Mouse (Mus musculus) thymus, postnatal 10 days (tissue): ENCODE measurements around the gene Polr2l.
A peak's percentile ranks its signal among the peaks of the same experiment; 100 is the strongest.
"Not testable (repeated sequence)": the region's sequence is repeated elsewhere in the genome, so short reads cannot be mapped to it uniquely, and the experiment has no call there.

Experiments
- DNase-seq, 2 experiments: peaks; one replicate each; pipeline ENCODE4 v3.0.0; 2021; ENCODE audit warnings: low spot score in 2 of 2

Gene Polr2l

DNA sequence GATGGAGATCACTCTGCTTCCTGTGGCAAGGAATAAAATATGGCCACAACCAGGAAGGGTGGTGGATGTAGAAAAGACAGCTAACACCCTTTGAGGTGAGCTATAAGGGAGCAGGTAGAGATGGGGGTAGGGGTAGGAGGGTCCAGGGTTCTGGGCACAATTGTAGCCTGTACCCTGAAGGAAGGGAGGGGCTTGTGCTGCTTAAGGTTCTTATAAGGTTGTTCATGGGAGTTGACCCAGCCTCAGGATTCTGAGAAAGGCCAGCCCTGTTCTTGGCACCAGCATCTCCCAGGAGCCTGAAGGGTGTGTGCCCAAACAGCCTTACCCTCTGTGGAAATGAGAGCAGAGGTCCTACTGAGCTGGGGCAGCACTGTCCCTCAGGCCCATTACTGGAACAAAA lies 23.0 kb downstream of the Polr2l start:
- no peak for DNase-seq

GRCm38 (mm10) chr7:141447110-141447991 lies 27.6 kb downstream of the Polr2l start, which contains the start of gene Rplp2:
TSS of gene Rplp2 (plus strand) at chr7:141447370.
- peak; percentile 88 for DNase-seq

DNA sequence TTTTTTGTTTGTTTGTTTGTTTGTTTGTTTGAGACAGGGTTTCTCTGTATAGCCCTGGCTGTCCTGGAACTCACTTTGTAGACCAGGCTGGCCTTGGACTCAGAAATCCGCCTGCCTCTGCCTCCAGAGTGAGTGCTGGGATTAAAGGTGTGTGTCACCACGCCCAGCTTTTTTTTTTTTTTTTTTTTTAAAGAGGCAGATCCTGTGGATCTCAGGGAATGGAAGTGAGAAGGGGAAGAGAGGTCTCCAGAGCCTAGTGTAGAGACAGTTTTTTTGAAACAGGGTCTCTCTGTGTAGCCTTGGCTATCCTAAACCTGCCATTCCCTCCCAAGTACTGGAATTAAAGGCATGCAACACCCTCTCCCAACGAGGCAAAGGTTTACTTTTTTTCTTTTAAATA lies 28.6 kb downstream of the Polr2l start:
- not testable (repeated sequence) for DNase-seq

DNA sequence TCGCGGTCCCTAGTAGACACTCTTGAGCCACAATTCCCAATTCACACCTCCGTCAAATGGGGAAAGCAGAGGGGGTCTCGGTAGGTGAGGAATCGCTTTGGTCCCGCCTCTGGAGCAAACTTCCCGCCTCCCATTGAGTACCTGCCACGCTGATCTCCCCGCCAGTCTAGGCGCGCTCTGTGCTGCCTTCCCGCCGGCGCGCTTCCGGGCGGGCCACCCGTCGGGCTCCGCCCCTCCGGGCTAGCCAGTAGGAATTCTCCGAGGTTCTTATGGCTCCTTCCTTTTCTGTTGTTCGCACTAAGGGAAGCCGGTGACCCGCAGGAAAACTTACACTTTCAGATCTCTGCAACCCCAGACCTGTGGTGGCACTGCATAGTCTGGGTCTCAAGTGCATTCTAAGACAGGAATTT lies 31.1 kb downstream of the Polr2l start, which contains the start of gene Pidd1:
Pidd1 (minus strand) TSS at position 198 of the 410 bp plus-strand sequence.
- peak in 1 of 2 experiments; percentile 48 for DNase-seq

DNA sequence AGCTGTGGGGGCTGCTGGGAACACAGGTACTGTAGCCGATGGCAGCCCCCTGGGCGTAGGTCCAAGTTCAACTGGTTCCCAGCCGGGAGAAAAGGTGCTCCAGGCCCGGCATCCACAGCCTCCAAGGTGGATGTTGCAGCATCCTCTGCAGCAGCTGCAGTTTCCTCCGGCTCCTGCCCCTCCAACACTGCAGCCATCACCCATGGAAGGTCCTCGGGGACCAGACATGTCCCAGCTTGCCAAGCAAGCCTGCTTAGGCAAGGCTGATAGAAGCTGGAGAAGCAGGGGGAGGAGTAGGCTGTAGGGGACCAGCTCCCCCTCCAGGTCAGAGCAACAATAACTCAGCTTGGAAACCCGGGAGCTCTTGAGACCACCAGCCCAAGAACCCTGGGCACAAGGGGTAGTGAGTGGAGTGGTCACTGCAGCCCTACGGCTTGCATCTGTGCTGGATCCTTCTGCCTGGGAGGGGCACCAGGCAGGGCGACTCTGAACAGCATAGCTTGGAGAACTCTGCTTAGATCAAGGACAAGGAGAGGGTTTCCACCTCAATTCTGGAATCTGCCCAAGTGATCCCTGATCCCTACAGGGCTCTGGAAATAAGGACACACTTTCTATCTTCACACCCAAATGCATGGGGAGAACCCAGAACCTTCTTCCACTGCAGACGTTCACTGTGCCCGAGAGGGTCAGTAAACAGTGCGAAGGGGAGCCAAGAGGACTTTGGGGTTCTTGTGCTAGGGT lies 31.7 kb downstream of the Polr2l start:
- no peak for DNase-seq

DNA sequence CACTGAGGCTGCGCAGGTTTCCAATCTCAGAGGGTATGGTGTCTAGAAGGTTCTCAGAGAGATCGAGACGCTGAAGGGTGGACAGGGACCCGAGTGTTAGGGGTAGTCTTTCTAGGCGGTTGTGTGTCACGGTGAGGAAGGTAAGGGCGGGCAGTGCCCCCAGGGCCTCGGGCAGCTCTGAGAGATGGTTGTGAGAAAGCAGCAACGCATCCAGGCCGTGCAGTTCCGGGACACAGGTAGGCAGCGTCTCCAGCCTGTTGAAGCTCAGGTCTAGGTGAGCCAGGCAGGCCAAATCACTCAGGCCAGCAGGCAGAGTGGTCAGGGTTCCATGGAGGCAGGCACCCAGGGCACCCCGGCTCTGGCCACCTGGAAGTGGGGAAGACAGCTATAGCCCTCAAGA lies 32.7 kb downstream of the Polr2l start:
- no peak for DNase-seq

- DNase-seq = no peak
These were observed 33.5 kb downstream of the Polr2l start for GRCm38 (mm10) chr7:141441460-141441859.

DNA sequence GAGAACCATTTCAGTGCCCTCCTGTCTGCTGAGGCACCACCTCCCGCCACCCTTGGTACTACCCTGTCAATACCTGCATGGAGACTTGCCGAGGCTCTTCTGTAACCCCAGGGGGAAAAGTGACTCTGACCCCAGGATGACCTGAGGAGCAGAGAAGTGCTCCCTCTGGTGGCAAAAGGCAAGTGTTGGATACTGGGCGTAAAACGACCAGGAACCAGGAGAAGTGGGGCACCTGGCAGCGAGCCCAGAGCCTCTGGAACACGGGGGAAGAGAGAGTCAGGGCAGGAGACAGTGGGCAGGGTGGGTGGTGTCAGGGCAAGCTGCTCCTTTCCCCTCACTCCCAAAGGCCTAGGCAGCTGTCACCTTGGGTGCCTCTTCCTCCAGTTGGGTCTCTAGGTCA lies 34.3 kb downstream of the Polr2l start:
- DNase-seq = peak in 1 of 2 experiments; percentile 46

- DNase-seq = no peak
These were observed 35.1 kb downstream of the Polr2l start for GRCm38 (mm10) chr7:141439811-141440210.

DNA sequence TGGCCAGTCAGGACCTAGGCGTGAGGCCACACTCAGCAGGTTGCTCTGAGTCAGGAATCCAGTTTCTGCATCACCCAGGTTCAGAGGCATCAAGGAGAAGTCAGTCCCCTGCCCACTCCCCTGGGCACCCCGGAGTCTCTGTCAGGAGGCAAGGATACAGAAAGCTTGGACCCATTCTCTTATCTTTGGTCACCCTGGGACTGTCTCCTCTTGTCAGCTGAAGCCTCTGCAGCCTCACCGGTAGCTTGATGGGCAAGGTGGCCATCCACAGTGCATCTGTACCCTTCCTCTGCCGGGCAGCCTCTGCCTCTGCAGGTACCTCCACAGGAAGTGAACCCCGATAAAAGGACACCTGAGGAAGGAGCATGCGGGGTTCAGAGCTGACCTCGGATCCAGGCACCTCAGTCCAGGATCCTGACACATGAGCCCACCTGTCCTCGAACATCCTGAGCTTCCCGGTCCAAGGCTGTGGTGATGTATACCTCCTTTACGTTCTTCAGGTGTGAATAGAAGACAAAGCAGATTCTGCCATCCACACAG lies 35.7 kb downstream of the Polr2l start:
- no peak for DNase-seq

GRCm38 (mm10) chr7:141438201-141438968 lies 36.5 kb downstream of the Polr2l start:
- DNase-seq = no peak

GRCm38 (mm10) chr7:141437178-141438120 lies 37.5 kb downstream of the Polr2l start, which contains the start of gene Slc25a22:
TSS of gene Slc25a22 (minus strand) at chr7:141437892.
- peak; percentile 75 to 83 for DNase-seq

GRCm38 (mm10) chr7:141436523-141436892 lies 38.4 kb downstream of the Polr2l start:
- no peak for DNase-seq

DNA sequence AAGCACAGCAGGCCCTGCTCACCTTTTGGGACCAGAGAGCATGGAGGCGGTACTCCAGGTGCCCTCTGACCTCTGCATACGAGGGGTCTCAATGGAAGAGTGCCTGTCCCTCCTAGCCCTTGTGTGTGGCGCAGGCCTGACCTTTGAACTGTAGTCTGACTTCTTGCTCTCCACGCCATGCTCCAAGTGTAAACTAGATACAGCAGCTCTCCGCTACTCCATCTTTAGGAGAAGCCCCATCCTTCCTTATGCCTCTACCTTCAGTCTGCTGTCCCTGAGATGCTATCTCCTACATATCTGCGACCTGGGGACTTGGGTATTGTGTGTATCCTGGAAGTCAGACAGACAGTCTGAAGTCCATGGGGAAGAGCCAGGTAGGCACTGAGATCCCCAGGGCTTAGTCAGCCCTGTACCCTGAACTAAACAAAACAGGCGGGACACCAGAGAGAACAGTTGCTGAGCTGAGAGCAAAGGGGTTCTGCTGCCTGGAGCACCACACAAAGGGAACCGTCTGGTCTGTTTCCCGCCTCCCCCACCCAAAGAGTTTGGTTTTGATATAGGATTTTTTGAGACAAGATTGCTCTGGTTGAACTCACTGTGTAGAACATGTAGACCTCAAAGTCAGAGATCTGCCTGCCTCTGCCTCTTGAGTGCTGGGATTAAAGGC lies 38.9 kb downstream of the Polr2l start:
- DNase-seq = no peak

- DNase-seq = peak in 1 of 2 experiments; percentile 64
These were observed 39.6 kb downstream of the Polr2l start for GRCm38 (mm10) chr7:141435129-141435855.

- no peak for DNase-seq
These were observed 40.5 kb downstream of the Polr2l start for GRCm38 (mm10) chr7:141434464-141434863.

DNA sequence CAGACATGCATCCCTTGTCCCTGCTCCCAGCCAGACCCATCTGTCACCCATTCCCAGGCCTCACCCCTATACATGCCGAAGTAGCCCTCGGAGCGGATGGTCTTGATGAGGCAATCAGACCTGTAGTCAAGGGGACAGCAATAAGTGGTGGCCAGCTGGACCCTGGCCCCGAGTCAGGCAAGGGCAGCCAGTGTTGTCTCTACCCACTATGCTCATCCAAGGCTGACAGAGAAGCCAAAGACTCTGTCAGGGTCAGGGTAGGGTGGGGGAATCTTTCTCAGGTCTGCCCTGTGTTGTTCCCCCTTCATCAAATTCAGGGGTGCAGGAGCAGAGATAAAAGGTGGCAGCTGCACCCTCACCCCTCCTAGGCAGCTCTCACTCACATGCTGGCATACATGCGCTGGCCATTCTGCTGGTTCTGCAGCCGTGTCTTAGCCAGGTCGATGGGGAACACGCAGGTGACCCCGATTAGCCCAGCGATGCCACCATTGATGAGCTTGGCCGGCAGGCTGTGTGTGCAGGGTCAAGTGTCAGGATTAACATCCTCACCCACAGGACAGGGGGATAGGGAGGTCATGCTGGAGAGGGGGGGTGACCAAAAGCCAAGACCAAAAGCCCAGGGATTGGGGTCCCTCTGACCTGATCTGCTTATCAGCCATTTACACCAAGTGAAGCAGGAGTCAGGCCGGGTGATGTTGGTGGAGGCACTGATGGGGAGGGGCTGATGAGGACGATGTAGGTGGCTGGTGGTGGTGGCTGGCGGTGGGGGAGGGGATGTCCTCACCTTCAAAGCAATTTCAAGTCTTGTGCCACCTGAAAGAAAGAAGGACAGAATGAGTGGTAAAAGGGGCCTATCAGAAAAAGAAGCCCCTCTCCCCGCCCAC lies 41.2 kb downstream of the Polr2l start:
- no peak for DNase-seq
